ENCODE assay signal across 13 mouse cellular contexts in the genomic region with DNA sequence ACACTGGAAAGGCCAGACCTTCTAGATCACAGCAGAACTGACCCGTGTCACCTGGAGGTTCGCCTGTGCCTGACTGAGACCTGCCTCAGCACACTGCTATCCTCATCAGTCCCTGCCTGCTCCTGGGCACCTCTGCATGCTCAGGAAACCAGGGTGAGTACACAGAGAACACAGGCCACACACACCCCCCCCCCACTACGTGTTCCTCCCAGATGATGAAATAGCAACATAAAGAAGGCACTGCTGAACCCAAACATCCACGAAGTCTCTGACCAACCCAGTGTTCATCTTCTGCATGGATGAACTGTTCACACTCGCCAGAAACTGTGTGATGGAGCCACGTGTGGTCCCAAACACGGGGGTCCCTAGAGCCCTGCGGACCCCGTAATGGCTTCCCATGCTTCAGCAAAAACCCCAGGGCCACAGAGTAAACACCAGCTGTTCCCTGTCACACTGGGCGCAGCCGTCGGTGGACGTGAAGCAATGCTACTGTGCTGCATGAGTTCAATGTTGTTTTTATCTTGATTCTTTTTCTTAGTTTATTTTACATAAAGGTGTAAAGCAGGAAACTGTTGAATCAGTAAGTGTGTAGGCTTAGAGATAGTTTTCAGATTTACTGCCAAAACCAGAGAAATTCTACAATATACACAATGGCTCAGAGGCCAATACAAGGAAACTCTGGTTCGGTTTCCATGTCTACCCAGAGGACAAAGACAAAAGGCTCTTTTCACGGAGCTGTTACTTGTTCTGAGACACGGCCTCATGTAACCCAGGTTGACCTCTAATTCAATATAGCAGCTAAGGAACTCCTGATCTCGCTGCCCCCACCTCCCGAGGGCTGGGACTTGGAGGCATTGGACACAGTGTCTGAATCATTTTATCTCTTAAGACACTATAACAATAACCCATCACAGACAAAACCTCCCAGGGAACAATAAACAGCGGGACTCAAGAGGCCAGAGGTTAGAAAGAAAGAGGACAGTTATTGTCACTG. TPM values are rescaled to one million over a fixed set of nuclear protein-coding genes. Genes with fewer than 3 reads are reported as not detected.
DNase-seq lines count a peak whose midpoint lies in the region; ATAC-seq and TF ChIP-seq lines count a peak whose summit lies in the region.
"Had no signal": no experiment of that assay in that cellular context is flagged by ENCODE, and none has a peak within 500 bp of the region (broad histone marks: within the 10 kb centered on the region; RNA-seq: fewer than 3 reads in every experiment).

No protein-coding gene starts in this region.

- intact Hi-C loops in heart, postnatal 25 days (cut with DNase I), result no loop called here

- H3K4me2 ChIP-seq in lung, postnatal 0 days (replicated peaks; ENCODE audit: low read depth, low read length), result no peak overlapping the region
- no peak overlapping the region for H3K4me2 ChIP-seq in myocyte (ENCODE audit: low read depth)
- H3K4me2 ChIP-seq: heart, embryonic 13.5 days; liver, embryonic 15.5 days had no signal

- peaks cover 17% of the 10 kb centered on the region for H3K4me1 ChIP-seq in heart, embryonic 10.5 days
- H3K4me1 ChIP-seq in lung, postnatal 0 days (ENCODE audit: insufficient read depth, low read depth, low read length), result peaks cover 4% of the 10 kb centered on the region; the same call in 1 of the 2 replicates
- peaks cover 2% of the 10 kb centered on the region; the same call in 1 of the 2 replicates for H3K4me1 ChIP-seq in lung, adult 2 months (ENCODE audit: control insufficient read depth, insufficient read depth, low read length)
- H3K4me1 ChIP-seq: liver, embryonic 15.5 days had no signal

- DNase-seq in heart, embryonic 10.5 days (ENCODE audit: low spot score), result no peak
- DNase-seq in heart, postnatal 25 days (ENCODE audit: low spot score), result no peak
- peak; percentile 50 for DNase-seq in lung, postnatal 0 days (ENCODE audit: low spot score)
- no peak for DNase-seq in lung, adult 2 months
- peak; percentile 63 for DNase-seq in embryo, embryonic 11 days
- DNase-seq in left cerebral cortex, adult 8-10 months (ENCODE audit: low spot score in 2 of 2), result no peak
- no peak for DNase-seq in thymus, postnatal 14 days
- DNase-seq: cerebellum, adult 8-10 months; thymus, postnatal 4 days had no signal

- H3K36me3 ChIP-seq in heart, embryonic 10.5 days, result peaks cover 78% of the 10 kb centered on the region
- H3K36me3 ChIP-seq in lung, postnatal 0 days (ENCODE audit: insufficient read depth, low read length), result 0 out of 2 replicates have a peak, but pooled peaks cover 12% of the 10 kb centered on the region
- peaks cover 21% of the 10 kb centered on the region for H3K36me3 ChIP-seq in myocyte (ENCODE audit: control insufficient read depth, insufficient read depth)

- no peak for TF ChIP-seq POLR2A in lung, adult 2 months (IDR thresholded peaks at IDR 0.05; ENCODE audit: borderline replicate concordance, extremely low read depth, low read depth, low read length)
- TF ChIP-seq POLR2A in myocyte (IDR thresholded peaks at IDR 0.05; ENCODE audit: insufficient read length, low read depth), result peak; percentile 5

- H3ac ChIP-seq in myocyte (ENCODE audit: control insufficient read depth, insufficient read length), result no peak overlapping the region

- WGBS in heart, embryonic 10.5 days, result 77% methylated on average over 19 of the region's 19 CpGs
- 40% methylated on average over 19 of the region's 19 CpGs for WGBS in lung, postnatal 0 days
- 47% methylated on average over 19 of the region's 19 CpGs for WGBS in lung, adult 2 months

- no peaks in the 10 kb centered on the region for H3K27me3 ChIP-seq in heart, embryonic 10.5 days (ENCODE audit: insufficient read depth, poor library complexity, severe bottlenecking)
- no peaks in the 10 kb centered on the region for H3K27me3 ChIP-seq in lung, postnatal 0 days (replicated peaks; ENCODE audit: insufficient read depth, low read length)
- H3K27me3 ChIP-seq in myocyte (ENCODE audit: control insufficient read depth, insufficient read depth, insufficient read length), result no peaks in the 10 kb centered on the region
- H3K27me3 ChIP-seq: heart, embryonic 13.5 days; liver, embryonic 15.5 days had no signal

- H3K27ac ChIP-seq in heart, embryonic 10.5 days, result peak overlapping the region; percentile 30; the same call in 1 of the 2 replicates
- 0 out of 2 replicates have a peak overlapping the region, but pooled peaks have one; percentile 23 for H3K27ac ChIP-seq in lung, postnatal 0 days (ENCODE audit: low read length)
- H3K27ac ChIP-seq: heart, embryonic 13.5 days; liver, embryonic 15.5 days had no signal

- peak; percentile 62 for ATAC-seq in lung, postnatal 0 days
- ATAC-seq: activated CD4-positive, CD25-positive, alpha-beta regulatory T cell, adult 4 months had no signal

- no peak for TF ChIP-seq EP300 in lung, postnatal 0 days (IDR thresholded peaks at IDR 0.05)

- H3K79me2 ChIP-seq in myocyte (ENCODE audit: control insufficient read depth, insufficient read depth), result no peaks in the 10 kb centered on the region

- H3K9ac ChIP-seq in lung, postnatal 0 days (replicated peaks; ENCODE audit: low read depth), result no peak overlapping the region; the same call in 1 of the 2 replicates
- H3K9ac ChIP-seq: heart, embryonic 13.5 days; liver, embryonic 15.5 days had no signal

- no peak for TF ChIP-seq CTCF in lung, postnatal 0 days (IDR thresholded peaks at IDR 0.05)
- TF ChIP-seq CTCF in lung, adult 2 months (IDR thresholded peaks at IDR 0.05; ENCODE audit: insufficient read depth, low read length), result no peak

- no peak overlapping the region for H3K4me3 ChIP-seq in heart, embryonic 10.5 days
- no peak overlapping the region for H3K4me3 ChIP-seq in lung, postnatal 0 days (ENCODE audit: low read depth, low read length)
- no peak overlapping the region for H3K4me3 ChIP-seq in lung, adult 2 months (replicated peaks; ENCODE audit: extremely low read depth, low read depth, low read length)
- H3K4me3 ChIP-seq in myocyte, result no peak overlapping the region
- H3K4me3 ChIP-seq: heart, embryonic 13.5 days; liver, embryonic 15.5 days had no signal

- no peaks in the 10 kb centered on the region for H3K9me3 ChIP-seq in heart, embryonic 10.5 days
- no peaks in the 10 kb centered on the region for H3K9me3 ChIP-seq in lung, postnatal 0 days (ENCODE audit: low read length)
- H3K9me3 ChIP-seq: heart, embryonic 13.5 days; liver, embryonic 15.5 days had no signal

TF ChIP-seq in myocyte, 11 proteins besides CTCF, POLR2A, EP300 and RAD21:
- TF ChIP-seq E2F4 (IDR thresholded peaks at IDR 0.05; ENCODE audit: insufficient read depth), result no peak

RNA-seq across cellular contexts. Expression of gene Lgmn, which starts 43.3 kb away (rescaled TPM):
- 84.4 and 111 TPM in 2 replicates for polyA plus RNA-seq in heart, embryonic 10.5 days (2016; fragmentation: Nextera tagmentation; extraction: Ambion mirVana)
- 10 to 100 TPM; 62.2 to 72.2 TPM for total RNA-seq in heart, postnatal 25 days (2021)
- 174 and 198 TPM in 2 replicates for polyA plus RNA-seq in lung, postnatal 0 days (2015; fragmentation: Nextera tagmentation; extraction: Ambion mirVana)
- 106 and 153 TPM in 2 replicates for polyA plus RNA-seq in lung, adult 2 months (2012; rRNA removed)
- polyA plus RNA-seq in myocyte (2012; fragmentation: generic; extraction: Trizol), result 93.7 TPM
- total RNA-seq in left cerebral cortex, adult 8-10 months (2022), result 100 to 1,000 TPM; 107 to 158 (median 125) TPM

Comparison
In these comparisons a context has a peak if more than half of its experiments do, and no peak if none do; other contexts are left out.
1. DNase-seq: peak in lung, postnatal 0 days (single experiment) and embryo, embryonic 11 days (single experiment); none in heart, embryonic 10.5 days (single experiment), heart, postnatal 25 days (single experiment), lung, adult 2 months (single experiment), left cerebral cortex, adult 8-10 months (0 of 2) and thymus, postnatal 14 days (single experiment).